Mouse (Mus musculus): ENCODE results near the gene Psg23.
"Not testable (repeated sequence)": the region's sequence is repeated elsewhere in the genome, so short reads cannot be mapped to it uniquely, and the experiment has no call there.

Gene Psg23

GRCm38 (mm10) chr7:18616401-18616800, at the start of gene Psg23:
Gene Psg23 (minus strand): TSS chr7:18616501.
- not testable (repeated sequence) for DNase-seq

- DNase-seq = not testable (repeated sequence)
Measured at GRCm38 (mm10) chr7:18656625-18657024, 40.3 kb upstream of the Psg23 start, which contains the start of gene Psg21. Gene Psg21 (minus strand): TSS chr7:18656725.

- not testable (repeated sequence) for DNase-seq
Measured at GRCm38 (mm10) chr7:18626921-18627320, 10.6 kb upstream of the Psg23 start.

GRCm38 (mm10) chr7:18567205-18567604, 49.1 kb downstream of the Psg23 start, which contains the start of gene Psg27:
Gene Psg27 (minus strand): TSS chr7:18567305.
- no peak for DNase-seq

GRCm38 (mm10) chr7:18559850-18560249, 56.5 kb downstream of the Psg23 start:
- no peak for DNase-seq

All from cerebellum, postnatal 10 days (tissue).